Mouse (Mus musculus) gastrocnemius, postnatal 36 days (tissue): ENCODE results near the gene Mtch1. TPM values are rescaled to one million over a fixed set of nuclear protein-coding genes. Genes with fewer than 3 reads are reported as not detected.
"Not testable (repeated sequence)": the region's sequence is repeated elsewhere in the genome, so short reads cannot be mapped to it uniquely, and the experiment has no call there.

Experiments used
- DNase-seq, 2 experiments: peaks; one replicate each; pipeline ENCODE4 v3.0.0; 2022
- intact Hi-C: fragments of 180-260 bp; cut with DNase I; formaldehyde crosslinking; loops from one replicate; pipeline ENCODE4 v1.15.1; 2025
- long read RNA-seq, 2 experiments: library from polyadenylated mRNA; stranded (forward); transcript quantifications; one replicate each; pipeline ENCODE4 v2.0.0; 2021
- total RNA-seq, 2 experiments: library from RNA; stranded (reverse); gene quantifications; 2 replicates each; pipeline ENCODE4 v1.2.3; 2021

The Mtch1 gene
- total RNA-seq = 10 to 100 TPM; 85.9 to 95.0 TPM
- long read RNA-seq, experiment 1, transcript Mtch1-218 (1 exons, 2,292 nt) = minor isoform, 23 of 121 reads
- long read RNA-seq, experiment 1, transcript Mtch1-201 (12 exons, 1,952 nt) = minor isoform, 24 of 121 reads
- long read RNA-seq, experiment 1, transcript Mtch1-202 (12 exons, 1,897 nt) = major isoform, 52 of 121 reads
- long read RNA-seq, experiment 1, transcript Mtch1-207 (13 exons, 1,093 nt) = minor isoform, 6 of 121 reads
- long read RNA-seq, experiment 1, partial matches to known transcripts = 6 of 121 reads
- long read RNA-seq, experiment 1, other reads (novel, unspliced or antisense) = 6 of 121 reads
- long read RNA-seq, experiment 2, transcript Mtch1-202 (12 exons, 1,897 nt) = major isoform, 87 of 189 reads
- long read RNA-seq, experiment 2, transcript Mtch1-218 (1 exons, 2,292 nt) = minor isoform, 17 of 189 reads
- long read RNA-seq, experiment 2, transcript Mtch1-201 (12 exons, 1,952 nt) = minor isoform, 50 of 189 reads
- long read RNA-seq, experiment 2, transcript Mtch1-207 (13 exons, 1,093 nt) = minor isoform, 11 of 189 reads
- long read RNA-seq, experiment 2, partial matches to known transcripts = 6 of 189 reads
- long read RNA-seq, experiment 2, other reads (novel, unspliced or antisense) = 10 of 189 reads

GRCm38 (mm10) chr17:29347645-29348256 lies at the start of gene Mtch1:
Mtch1 (minus strand) TSS chr17:29347934.
- intact Hi-C loops = no loop called here
- DNase-seq = peak; percentile 99

- intact Hi-C loops = loop anchor here (1.0 to 5.0 kb wide), 3 partner anchors 60 to 116 kb away; no protein-coding TSS in a partner anchor
- DNase-seq = peak; percentile 72 to 79
Measured at GRCm38 (mm10) chr17:29396821-29397242, 49.1 kb upstream of the Mtch1 start.

- DNase-seq = no peak
- intact Hi-C loops = loop anchor here (5.0 kb wide), 1 partner anchor 61 kb away; no protein-coding TSS in a partner anchor
Measured at GRCm38 (mm10) chr17:29396056-29396799, 48.5 kb upstream of the Mtch1 start.

GRCm38 (mm10) chr17:29395381-29395780 lies 47.6 kb upstream of the Mtch1 start:
- no peak for DNase-seq
- intact Hi-C loops = loop anchor here (5.0 kb wide), 1 partner anchor 62 kb away; no protein-coding TSS in a partner anchor

- not testable (repeated sequence) for DNase-seq
- intact Hi-C loops = loop anchor here (5.0 kb wide), 1 partner anchor 63 kb away; no protein-coding TSS in a partner anchor
Measured at GRCm38 (mm10) chr17:29394761-29395160, 47.0 kb upstream of the Mtch1 start.

GRCm38 (mm10) chr17:29394106-29394760 lies 46.5 kb upstream of the Mtch1 start:
- intact Hi-C loops = no loop called here
- no peak for DNase-seq

- no peak for DNase-seq
- intact Hi-C loops = no loop called here
Measured at GRCm38 (mm10) chr17:29393335-29394089, 45.8 kb upstream of the Mtch1 start.

GRCm38 (mm10) chr17:29391280-29391679 lies 43.5 kb upstream of the Mtch1 start:
- intact Hi-C loops = no loop called here
- DNase-seq = no peak

GRCm38 (mm10) chr17:29388978-29389377 lies 41.2 kb upstream of the Mtch1 start:
- DNase-seq = peak; percentile 65 to 76
- intact Hi-C loops = no loop called here

GRCm38 (mm10) chr17:29385746-29386145 lies 38.0 kb upstream of the Mtch1 start:
- intact Hi-C loops = no loop called here
- DNase-seq = no peak

GRCm38 (mm10) chr17:29384850-29385438 lies 37.2 kb upstream of the Mtch1 start:
- intact Hi-C loops = no loop called here
- DNase-seq = peak in 1 of 2 experiments; percentile 41

GRCm38 (mm10) chr17:29383923-29384322 lies 36.2 kb upstream of the Mtch1 start:
- intact Hi-C loops = no loop called here
- DNase-seq = no peak

GRCm38 (mm10) chr17:29382417-29382816 lies 34.7 kb upstream of the Mtch1 start:
- intact Hi-C loops = no loop called here

GRCm38 (mm10) chr17:29381472-29381871 lies 33.7 kb upstream of the Mtch1 start:
- intact Hi-C loops = loop anchor here (1.0 kb wide), 1 partner anchor 133 kb away; no protein-coding TSS in a partner anchor

More at GRCm38 (mm10) chr17:29382417-29382816, 34.7 kb upstream of the Mtch1 start:
- DNase-seq = no peak

GRCm38 (mm10) chr17:29380241-29380640 lies 32.5 kb upstream of the Mtch1 start:
- intact Hi-C loops = no loop called here
- DNase-seq = no peak

More at GRCm38 (mm10) chr17:29381472-29381871, 33.7 kb upstream of the Mtch1 start:
- DNase-seq = peak; percentile 38 to 65

GRCm38 (mm10) chr17:29378056-29378455 lies 30.3 kb upstream of the Mtch1 start:
- intact Hi-C loops = no loop called here
- DNase-seq = no peak

- intact Hi-C loops = no loop called here
- DNase-seq = no peak
Measured at GRCm38 (mm10) chr17:29375871-29376270, 28.1 kb upstream of the Mtch1 start.

GRCm38 (mm10) chr17:29370984-29371723 lies 23.4 kb upstream of the Mtch1 start:
- intact Hi-C loops = loop anchor here (1.0 to 2.0 kb wide), 2 partner anchors 103 to 106 kb away; partner anchors contain the start of genes BC004004 and Ppil1
- DNase-seq = peak; percentile 89 to 92
